Mouse (Mus musculus): ENCODE measurements around the gene Tbc1d17. TPM values are rescaled to one million over a fixed set of nuclear protein-coding genes. Genes with fewer than 3 reads are reported as not detected.

Tbc1d17 gene
- total RNA-seq, 2 experiments from 2014 or later, result 26.7 to 49.6 TPM

- peak; percentile 84 for ATAC-seq (replicated peaks; ENCODE audit: low FRiP score, low TSS enrichment, poor library complexity, severe bottlenecking)
Measured at GRCm38 (mm10) chr7:44869697-44870528, 21.0 kb upstream of the Tbc1d17 start, which contains the start of gene Ptov1. Gene Ptov1, minus strand, starts transcription at chr7:44869788.

DNA sequence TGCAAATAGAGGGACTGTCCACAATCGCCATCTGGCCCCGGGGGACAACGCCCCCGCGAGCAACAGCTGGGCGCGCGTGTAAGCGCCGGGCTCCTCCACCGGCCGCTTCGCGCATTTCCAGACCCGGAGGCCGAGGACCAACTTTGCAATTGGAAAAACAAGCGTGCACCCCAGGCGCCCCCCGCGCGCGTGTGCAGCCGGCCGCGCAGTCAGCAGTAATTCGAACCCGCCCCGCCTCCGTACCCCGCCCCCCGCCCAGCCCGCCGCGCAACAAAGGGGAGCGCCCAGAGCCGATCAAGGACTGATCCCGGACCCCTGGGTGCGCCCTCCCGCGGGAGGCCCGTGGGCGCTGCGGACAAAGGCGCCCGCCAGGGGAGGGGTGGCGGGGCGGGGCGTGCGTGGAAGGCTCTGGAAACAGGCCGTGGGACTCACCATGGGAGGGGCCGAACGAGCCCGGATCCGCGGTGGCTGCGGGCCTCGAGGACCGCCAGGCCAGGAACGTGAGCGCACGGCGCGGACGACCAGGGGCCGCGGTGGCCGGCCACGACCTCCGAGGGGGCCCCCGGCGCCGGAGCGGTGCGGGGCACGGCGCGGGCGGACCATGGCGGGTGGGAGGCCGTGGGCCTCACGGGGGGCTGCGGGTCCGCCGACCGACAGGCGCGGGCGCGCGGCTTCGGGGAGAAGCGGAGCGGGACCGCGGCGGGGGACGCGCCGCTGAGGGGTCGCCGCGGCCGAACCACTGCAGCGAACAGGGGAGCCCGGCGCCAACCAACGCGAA lies 20.2 kb upstream of the Tbc1d17 start:
- ATAC-seq (replicated peaks; ENCODE audit: low FRiP score, low TSS enrichment, poor library complexity, severe bottlenecking), result no peak

- no peak for ATAC-seq (replicated peaks; ENCODE audit: low FRiP score, low TSS enrichment, poor library complexity, severe bottlenecking)
Measured at GRCm38 (mm10) chr7:44868465-44868864, 19.6 kb upstream of the Tbc1d17 start.

DNA sequence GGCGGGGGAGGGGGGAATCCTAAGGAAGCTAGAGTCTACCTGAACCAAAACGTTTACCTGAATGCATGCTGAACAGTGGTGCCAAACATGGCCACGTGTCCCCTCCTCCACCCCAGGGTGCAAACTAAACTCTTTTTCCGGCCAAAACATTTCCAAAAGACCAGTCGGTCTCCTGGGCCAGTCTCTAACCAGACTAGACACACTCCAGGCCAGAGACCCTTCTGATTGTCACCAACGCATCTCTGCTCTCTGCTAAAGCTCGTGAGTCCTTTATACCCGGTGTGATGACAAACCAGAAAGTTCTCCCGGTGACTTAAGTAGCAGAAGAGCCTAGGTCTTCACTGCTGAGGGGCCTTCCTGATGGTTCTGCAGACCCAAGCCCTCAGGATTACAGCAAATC lies 18.9 kb upstream of the Tbc1d17 start:
- no peak for ATAC-seq (replicated peaks; ENCODE audit: low FRiP score, low TSS enrichment, poor library complexity, severe bottlenecking)

- no peak for ATAC-seq (replicated peaks; ENCODE audit: low FRiP score, low TSS enrichment, poor library complexity, severe bottlenecking)
Measured at GRCm38 (mm10) chr7:44867010-44867702, 18.3 kb upstream of the Tbc1d17 start.

DNA sequence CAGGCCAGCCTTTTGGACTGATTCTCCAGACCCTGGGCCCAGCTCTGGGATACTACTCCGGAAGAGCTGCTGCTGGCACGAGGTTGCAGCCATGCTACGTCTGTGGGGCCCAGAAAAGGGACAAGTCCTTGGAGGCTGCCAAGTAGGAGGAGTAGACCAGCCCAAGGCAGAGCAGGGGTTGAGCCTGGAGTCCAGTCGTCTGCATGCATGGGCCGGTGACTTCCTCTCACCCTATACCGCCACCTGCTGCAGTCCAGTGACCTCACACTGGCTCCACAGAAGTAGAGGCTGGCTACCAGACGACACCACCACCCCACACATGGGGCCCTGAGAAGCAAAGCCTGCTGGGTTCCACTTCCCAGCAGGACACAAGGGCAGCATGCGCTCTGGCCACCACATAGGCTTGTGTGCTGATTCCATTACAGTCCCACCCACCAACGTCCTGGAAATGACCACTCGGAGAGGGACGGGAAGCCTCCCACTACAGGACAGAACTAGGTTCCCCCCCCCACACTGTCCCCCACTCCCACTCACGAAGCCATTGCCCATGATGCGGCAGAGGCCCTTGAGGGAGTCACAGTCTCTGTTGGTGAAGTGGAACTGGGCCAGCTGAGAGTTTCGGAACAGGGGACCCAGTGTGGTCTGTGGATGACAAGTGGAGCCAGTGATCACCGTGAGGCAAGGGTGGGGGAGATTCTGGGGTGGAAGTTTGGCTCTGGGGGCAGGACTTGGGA lies 17.6 kb upstream of the Tbc1d17 start:
- peak; percentile 22 for ATAC-seq (replicated peaks; ENCODE audit: low FRiP score, low TSS enrichment, poor library complexity, severe bottlenecking)

- ATAC-seq (replicated peaks; ENCODE audit: low FRiP score, low TSS enrichment, poor library complexity, severe bottlenecking), result 0 out of 2 replicates have a peak, but pooled peaks have one; percentile 15
Measured at GRCm38 (mm10) chr7:44864595-44865542, 16.0 kb upstream of the Tbc1d17 start.

GRCm38 (mm10) chr7:44863982-44864494 lies 15.2 kb upstream of the Tbc1d17 start:
- ATAC-seq (replicated peaks; ENCODE audit: low FRiP score, low TSS enrichment, poor library complexity, severe bottlenecking), result no peak

DNA sequence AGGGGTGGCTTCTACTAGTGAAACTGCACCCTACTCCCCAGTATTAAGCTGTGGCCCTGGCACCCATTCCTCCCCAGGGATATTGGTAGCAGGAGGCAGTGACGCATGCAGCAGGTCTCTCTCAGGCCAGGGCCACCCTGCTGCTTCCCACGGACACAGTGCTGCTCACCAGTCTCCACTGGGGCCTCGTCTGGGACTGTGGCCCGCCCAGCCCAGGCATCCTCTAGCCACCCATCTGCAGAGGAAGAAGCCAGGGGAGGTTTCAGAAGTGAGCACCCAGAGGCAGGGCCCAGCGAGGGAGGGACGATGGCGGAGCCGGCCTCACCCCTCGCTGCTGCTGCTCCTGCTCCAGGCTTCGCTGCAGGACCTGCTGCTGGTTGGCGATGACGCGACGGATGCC lies 14.3 kb upstream of the Tbc1d17 start:
- ATAC-seq (replicated peaks; ENCODE audit: low FRiP score, low TSS enrichment, poor library complexity, severe bottlenecking), result no peak

- ATAC-seq (replicated peaks; ENCODE audit: low FRiP score, low TSS enrichment, poor library complexity, severe bottlenecking), result no peak
Measured at GRCm38 (mm10) chr7:44862434-44862833, 13.6 kb upstream of the Tbc1d17 start.

GRCm38 (mm10) chr7:44861429-44861816 lies 12.5 kb upstream of the Tbc1d17 start:
- no peak for ATAC-seq (replicated peaks; ENCODE audit: low FRiP score, low TSS enrichment, poor library complexity, severe bottlenecking)

GRCm38 (mm10) chr7:44860576-44861428 lies 11.9 kb upstream of the Tbc1d17 start:
- peak; percentile 34; the same call in 1 of the 2 replicates for ATAC-seq (replicated peaks; ENCODE audit: low FRiP score, low TSS enrichment, poor library complexity, severe bottlenecking)

DNA sequence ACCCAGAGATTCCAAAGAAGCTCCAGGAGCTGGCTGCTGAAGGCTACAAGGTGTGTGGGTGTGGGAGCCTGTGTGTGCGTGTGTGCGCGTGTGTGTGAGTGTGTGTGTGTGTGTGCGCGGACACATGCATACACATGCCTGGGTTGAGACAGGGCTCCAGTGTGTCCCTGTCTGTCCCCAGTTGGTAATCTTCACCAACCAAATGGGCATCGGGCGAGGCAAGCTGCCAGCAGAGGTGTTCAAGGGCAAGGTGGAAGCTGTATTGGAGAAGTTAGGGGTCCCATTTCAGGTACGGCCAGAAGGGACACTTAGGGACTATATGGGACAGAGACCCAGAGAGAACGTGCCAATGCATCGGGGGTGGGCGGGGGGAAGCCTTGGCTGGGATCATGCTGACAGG lies 11.0 kb upstream of the Tbc1d17 start:
- ATAC-seq (replicated peaks; ENCODE audit: low FRiP score, low TSS enrichment, poor library complexity, severe bottlenecking), result no peak

DNA sequence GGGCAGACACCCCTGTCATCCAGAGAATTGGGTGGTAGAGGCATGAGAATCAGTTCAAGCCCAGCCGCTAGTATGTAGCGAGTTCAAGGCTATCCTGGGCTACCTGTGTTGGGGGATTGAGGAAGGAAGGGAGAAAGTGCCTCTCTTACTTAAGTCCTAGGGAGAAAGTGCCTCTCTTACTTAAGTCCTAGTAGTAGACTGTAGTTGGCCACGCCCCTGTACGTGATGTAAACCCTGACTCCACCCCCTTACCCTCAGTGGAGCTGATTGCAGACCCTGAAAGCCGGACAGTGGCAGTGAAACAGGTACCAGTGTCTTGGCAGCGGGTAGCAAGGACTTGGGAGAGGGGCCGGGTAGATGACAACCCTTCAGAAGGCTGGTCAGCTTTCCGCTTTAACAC lies 9.0 kb upstream of the Tbc1d17 start:
- no peak for ATAC-seq (replicated peaks; ENCODE audit: low FRiP score, low TSS enrichment, poor library complexity, severe bottlenecking)

- ATAC-seq (replicated peaks; ENCODE audit: low FRiP score, low TSS enrichment, poor library complexity, severe bottlenecking), result peak; percentile 32; the same call in 1 of the 2 replicates
Measured at GRCm38 (mm10) chr7:44857042-44857552, 8.2 kb upstream of the Tbc1d17 start, which contains the start of gene Pnkp. Gene Pnkp, plus strand, starts transcription at chr7:44857139.

DNA sequence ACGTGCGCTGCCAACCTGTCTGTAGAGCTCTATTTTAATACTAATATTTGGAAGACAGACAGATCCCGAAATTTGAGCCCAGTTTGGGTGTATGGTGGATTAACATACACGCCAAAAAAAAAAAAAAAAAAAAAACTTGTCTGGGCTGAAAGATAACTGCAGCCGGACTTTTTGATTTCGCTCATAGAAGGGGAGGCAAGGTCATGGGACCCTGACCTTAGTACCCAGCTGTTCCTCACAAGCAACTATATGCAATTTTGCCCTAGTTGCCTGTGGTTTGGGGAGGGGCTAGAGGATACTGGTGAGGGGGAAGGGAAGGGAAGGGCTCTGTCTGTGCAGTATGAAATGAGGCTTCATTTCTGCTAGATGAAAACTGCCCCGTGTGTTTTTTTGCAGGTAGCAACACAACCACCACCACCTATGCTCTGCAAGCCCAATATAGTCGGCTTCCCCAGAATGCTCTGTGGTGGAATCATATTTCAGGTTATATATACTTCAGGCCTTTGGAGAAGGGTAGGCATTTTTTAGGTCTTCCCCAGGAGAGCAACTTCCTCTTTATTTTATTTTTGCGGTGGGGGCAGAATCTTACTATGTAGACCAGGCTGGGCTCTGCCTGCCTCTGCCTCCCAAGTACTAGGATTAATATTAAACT lies 7.5 kb upstream of the Tbc1d17 start:
- no peak for ATAC-seq (replicated peaks; ENCODE audit: low FRiP score, low TSS enrichment, poor library complexity, severe bottlenecking)

Data from megakaryocyte-erythroid progenitor cell, adult 5-6 weeks (primary cell).